Mouse (Mus musculus): Measurements from ENCODE around the gene Gm12166.

DNA sequence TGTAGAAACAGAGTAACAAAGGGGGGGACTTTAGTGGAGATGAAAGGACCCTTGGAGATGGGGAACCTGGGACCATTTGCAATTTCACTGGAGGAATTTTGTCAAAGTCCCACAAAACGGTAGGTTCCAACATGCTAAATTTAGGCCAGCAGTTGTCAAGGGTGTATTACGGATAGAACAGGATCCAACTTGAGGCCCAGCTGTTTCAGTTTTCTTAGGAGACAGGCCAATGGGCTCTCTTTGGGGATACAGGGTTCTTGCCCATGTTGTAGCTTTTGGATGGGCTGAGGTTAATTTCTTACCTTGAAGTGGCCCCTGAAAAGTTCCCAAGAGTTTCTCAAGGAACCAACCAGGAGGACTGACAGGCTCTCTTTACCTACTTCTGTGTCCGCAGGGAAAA is 4.9 kb downstream of the Gm12166 start:
- TF ChIP-seq POLR2A (IDR thresholded peaks at IDR 0.05; ENCODE audit: insufficient read depth, low read depth, low read length): no peak
- TF ChIP-seq CTCF (IDR thresholded peaks at IDR 0.05): no peak
- no peak for TF ChIP-seq EP300 (IDR thresholded peaks at IDR 0.05; ENCODE audit: insufficient read depth, low read depth, low read length)

Measured in heart, adult 2 months (tissue).